Mouse (Mus musculus) left cerebral cortex, adult 9 months (tissue): Measurements from ENCODE around the gene Ttll3.

Experiments
- DNase-seq, 2 experiments: peaks; one replicate each; pipeline ENCODE4 v3.0.0; 2022; ENCODE audit warnings: low spot score in 2 of 2

The Ttll3 gene

DNA sequence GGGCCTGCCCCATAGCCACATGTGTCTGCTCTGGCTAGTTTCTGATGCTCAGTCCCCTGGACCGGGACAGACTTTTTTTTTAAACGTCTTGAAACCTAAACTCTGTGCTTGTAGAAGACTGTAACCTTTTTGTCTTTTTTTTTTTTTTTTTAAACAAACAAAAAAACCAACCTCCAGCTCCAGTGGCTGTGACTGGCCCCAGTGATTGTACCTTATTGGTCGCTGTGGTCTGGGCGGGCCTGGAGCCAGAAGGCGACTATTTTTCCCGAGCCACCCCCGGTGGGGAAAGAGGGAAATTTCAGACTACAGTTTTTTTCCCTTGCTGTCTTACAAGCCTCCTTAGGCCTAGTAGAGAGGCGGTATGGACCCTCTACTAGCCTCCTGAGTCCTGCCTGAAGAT, at the start of gene Ttll3:
Gene Ttll3 (plus strand): TSS at position 301 of the 400 bp plus-strand sequence.
- DNase-seq, result no peak

DNA sequence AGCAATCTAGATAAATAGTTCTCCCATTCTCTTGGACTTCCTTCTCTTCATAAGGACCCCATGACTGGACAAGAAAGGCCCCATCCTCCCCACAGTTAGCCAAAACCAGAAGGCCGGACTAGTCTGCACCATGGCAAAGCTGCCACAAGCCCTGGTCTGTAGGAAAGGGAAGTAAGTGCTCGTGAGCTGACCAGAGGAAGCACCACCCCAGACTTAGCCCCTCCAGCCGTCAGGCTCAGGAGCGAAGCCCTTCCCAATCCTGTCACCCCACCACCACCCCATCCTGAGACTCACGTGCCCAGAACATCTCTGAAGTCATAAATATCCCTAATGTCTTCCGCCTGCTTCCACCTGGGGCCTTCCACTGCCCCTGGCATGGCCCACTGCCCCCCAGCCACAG, 47.5 kb upstream of the Ttll3 start:
- DNase-seq, result no peak

DNA sequence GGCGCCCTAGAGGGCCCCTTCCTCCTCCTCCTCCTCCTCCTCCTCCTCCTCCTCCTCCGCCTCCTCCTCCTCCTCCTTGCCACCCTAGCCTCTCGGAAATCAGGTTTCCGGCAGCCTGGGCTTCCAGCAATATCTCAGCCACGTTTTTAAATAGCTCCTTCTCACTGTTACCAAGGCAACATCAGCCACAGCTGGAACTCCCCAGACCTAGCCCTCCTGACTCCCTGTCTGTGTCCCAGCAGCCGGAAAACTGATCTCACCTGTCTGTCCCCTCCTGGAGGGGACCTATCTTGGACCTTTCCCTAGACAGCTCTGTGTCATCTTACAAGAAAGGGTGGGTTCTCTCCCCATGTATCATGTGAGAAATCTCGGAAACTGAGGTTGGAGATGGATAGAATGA, 46.8 kb upstream of the Ttll3 start:
- no peak for DNase-seq

DNA sequence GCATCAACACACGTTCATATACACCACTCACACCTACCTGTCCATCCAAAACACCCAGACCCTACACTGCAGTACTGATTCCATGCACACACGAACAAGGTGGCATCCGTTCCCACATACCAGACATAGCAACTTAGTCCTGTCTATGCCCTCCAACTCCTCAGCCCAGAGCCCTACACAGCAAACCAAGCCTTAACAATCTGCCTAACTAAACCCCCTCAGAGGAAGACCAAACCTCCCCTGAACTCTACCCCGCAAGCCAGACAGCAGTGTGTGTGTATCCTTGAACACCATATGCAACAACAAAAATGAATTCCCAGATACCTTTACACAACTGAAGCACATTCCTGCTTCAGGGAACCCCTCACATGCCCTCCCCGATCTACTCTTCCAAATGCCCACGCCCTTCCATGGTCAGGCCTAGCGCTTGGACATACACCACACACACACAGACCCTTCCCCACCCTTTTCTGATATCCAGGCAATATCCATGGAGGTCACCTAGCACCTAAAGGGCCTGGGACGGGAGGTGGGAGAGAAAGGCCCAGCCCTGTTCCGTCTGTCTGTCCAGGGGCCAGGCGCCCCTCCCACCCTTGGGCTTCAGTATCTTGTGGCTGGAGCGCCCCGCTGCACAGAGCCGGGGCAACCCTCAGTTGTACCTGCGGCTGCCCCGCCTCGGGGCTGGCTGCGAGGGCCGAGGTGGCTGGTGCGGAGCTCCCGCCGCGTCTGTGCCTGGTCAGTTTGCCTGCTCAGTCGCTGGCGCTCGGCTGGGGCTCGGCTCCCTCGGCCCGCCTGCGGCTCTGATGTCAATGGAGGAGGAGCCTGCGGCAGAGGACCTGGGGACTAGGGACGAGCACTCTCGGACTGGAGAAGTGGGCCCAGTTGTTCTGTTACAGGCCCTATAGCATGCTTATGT, 45.6 kb upstream of the Ttll3 start, which contains the start of gene Camk1:
Gene Camk1 (minus strand): TSS at position 808 of the 916 bp plus-strand sequence.
- peak in 1 of 2 experiments; percentile 79 for DNase-seq

- no peak for DNase-seq
Observed at GRCm38 (mm10) chr6:113344321-113344720, 44.7 kb upstream of the Ttll3 start.

DNA sequence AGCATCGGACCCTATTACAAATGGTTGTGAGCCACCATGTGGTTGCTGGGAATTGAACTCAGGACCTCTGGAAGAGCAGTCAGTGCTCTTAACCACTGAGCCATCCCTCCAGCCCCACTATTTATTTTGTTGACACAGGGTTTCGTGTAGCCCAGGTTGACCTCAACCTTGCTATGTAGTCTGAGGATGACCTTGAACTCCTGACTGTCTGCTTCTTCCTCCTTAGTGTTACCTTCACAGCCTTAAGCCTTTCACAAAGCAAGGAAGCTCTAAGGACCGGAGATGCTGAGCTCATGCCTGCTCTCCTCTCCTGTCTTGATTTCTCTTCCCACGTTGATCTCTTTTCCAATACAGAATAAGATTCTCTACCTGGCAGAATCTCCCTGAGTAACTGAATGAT, 42.2 kb upstream of the Ttll3 start:
- DNase-seq, result no peak

GRCm38 (mm10) chr6:113350538-113350937, 38.5 kb upstream of the Ttll3 start:
- DNase-seq, result no peak

DNA sequence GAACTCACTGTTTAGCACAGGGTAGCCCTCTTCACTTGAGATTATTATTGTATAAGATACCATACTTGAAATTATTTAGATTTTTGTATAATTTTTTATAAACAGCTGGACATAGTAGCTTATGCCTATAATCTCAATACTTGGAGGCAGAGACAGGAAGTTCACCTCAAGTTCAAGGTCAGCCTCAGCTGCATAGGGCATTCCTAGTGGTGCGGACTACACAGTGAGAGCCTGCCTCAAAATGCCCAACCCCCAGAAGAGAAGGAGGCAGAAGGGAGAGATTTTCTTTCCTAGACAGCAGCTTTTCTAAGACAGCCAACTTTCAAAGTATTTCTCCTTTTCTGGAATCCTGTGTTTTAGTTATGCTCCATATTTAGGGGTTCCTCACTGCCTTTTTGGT, 37.9 kb upstream of the Ttll3 start:
- DNase-seq, result no peak

DNA sequence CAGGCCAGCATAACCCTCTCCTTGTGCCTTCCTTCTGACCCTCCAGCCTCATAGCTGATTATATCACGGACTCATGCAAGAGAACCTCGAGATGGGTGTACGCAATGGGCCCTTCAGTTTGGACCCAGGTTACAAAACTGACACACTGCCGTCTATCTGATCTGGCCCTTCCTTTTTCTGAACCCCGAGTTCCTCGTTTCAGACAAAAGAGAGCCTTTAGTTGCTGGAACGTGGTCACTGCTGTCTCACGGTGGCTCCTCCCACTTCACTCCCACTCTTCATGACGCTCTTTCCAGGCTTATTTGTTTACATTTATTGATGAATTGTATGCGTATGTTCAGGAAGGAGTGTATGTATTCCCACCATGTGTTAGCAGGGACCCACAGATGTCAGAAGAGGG, 37.4 kb upstream of the Ttll3 start:
- no peak for DNase-seq

DNA sequence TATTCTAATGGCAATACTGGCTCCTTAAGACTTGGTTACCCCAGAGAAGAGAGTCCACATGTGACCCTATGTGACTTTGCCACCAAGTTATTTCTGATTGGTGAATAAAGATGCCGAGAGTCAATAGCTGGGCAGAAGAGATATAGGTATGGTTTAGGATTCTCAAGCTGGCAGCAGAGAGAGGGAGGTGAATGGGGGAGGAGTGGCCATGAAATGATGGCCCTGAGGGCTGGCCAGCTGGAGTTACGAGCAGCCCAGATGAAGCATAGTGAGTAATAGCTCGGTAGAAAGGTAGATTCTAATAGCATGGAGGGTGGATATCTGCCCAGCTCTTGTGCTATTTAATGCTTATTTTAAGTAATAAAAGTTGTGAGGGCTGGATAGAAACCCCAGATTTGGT, 36.2 kb upstream of the Ttll3 start:
- no peak for DNase-seq

GRCm38 (mm10) chr6:113353696-113354095, 35.4 kb upstream of the Ttll3 start:
- DNase-seq, result no peak

- DNase-seq, result no peak
Observed at GRCm38 (mm10) chr6:113361476-113361875, 27.6 kb upstream of the Ttll3 start.

DNA sequence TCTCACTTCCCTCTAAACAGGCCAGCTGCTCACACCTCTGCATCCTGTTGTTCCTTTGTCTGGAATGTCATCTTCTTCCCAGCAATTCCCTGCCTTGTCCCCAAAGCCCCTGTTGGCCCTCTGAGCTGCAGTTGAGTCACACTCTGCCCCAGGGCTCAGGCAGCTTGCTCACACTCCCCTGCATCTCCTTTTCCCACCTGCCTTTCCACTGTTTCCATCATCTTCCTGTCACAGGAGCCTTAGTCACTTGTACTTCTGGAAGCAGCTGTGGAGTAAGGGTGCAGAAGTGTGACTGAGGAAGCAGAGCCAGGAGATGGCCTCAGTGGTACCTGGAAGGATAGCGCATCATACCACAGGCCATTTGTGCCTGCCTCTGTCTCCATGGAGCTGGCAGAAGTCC, 26.8 kb upstream of the Ttll3 start:
- DNase-seq, result no peak

GRCm38 (mm10) chr6:113364518-113365135, 24.4 kb upstream of the Ttll3 start:
- no peak for DNase-seq

- no peak for DNase-seq
Observed at GRCm38 (mm10) chr6:113366639-113367038, 22.4 kb upstream of the Ttll3 start.

- DNase-seq, result no peak
Observed at GRCm38 (mm10) chr6:113367574-113367973, 21.5 kb upstream of the Ttll3 start.

DNA sequence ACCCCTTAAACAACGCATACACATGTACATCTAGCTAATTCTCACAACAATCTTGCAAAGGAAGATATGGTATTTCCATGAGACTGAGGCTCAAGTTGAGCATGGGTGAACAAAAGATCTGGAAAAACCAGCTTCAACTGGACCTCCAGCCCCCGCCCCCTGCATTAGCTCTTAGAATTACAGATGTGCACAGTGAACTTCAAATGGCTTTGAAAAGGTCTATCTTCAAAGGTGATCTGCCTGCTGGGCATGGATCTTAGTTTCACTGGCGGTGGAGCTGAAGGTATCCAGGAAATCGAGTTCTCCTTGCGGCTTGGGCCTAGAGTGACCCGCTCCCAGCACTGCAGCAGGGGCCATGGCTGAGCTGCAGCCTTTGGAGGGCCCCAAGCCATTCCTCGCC, 20.9 kb upstream of the Ttll3 start:
- DNase-seq, result no peak

DNA sequence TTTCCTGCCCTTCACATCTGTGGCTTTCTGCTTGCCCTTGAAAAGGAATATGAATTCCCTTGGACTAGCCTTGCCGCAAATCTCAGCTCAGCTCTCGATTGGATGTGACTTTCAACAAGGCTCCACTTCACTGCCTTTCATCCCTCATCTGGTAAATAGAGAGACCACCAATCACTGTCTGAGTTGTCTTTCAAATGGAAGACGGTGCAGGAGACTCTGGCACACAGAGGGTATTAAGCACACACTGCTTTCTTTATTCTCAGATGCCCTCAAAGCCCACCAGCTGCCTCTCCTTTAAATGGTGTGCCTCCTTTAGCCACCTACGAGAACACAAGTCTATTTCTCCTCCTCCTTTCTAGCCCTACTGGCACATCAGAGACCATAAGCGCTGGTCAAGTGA, 20.5 kb upstream of the Ttll3 start:
- no peak for DNase-seq

DNA sequence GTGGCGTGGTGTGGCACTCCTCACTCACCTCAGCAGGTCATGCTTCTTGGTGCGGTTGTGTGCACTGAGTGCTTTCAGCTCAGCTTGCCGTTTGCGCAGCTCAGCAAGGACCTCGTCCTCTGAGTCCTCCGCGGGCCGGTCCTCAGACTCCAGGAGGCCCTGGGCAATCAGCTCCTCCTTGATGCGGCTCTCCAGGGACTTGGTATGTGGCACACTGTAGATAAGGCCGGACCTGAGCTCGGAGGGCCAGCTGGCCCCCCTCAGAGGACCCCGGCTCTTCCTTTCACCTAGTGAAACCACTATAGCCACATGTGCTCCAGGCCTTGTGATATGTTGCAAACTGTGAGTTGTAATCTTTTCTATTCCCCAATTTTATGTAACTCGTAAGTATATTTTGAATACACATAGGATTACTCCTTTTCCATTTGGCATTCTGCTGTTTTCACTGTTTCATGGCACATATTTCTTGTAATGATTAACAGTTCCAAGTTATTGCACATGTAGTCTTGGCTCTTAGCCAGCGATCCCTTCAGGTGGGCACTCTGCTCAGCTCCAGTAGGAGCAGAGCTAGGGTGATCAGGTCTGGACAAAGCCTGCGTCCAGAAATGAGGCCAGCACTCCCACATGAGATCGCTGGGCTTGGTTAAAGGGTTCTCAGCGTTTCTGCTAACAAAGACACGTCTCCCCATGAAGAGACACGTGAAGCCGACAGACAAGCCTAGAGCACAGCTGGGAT, 18.7 kb upstream of the Ttll3 start:
- DNase-seq, result no peak

DNA sequence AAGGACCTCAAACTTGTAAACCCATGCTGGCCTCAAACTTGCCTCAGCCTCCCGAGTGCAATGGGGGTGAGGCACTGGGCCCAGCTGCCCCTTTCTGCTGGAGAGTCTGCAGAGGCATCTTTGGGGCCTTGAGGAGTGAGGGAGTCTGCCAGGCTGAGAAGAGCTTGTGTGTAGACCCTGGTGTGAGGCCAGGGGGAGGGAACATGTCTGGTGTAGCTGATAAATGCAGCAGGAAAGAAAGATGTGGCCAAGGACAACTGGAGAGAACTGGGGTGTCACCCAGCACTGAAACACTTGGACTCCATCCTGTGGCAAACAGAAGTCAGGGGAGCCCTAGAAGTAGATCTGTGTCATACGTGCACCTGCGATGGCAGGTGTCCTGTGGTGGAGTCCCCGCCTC, 15.6 kb upstream of the Ttll3 start:
- no peak for DNase-seq

DNA sequence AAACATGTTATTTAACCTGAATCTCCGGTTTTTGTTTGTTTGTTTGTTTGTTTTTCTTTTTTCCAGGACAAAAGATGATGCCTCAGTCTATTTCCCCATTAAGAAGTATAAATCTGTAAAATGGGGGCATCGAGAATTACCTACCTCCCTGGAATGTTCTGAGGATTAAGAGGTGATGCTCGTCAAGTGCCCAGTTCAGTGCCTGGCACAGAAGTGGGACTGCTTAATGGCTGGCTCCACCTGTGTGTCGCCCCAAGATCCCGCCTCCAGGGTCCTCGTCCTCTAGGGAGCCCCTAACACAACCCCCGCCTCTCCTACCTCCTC, 11.9 kb upstream of the Ttll3 start:
- DNase-seq, result no peak

GRCm38 (mm10) chr6:113377496-113378385, 11.3 kb upstream of the Ttll3 start, which contains the start of the genes Tada3 and Arpc4:
Gene Tada3 (minus strand): TSS chr6:113377883.
Gene Arpc4 (plus strand): TSS chr6:113378115.
- peak; percentile 82 to 91 for DNase-seq
